Mouse (Mus musculus) myocyte (in vitro differentiated cells): ENCODE measurements around the gene Susd1. TPM values are rescaled to one million over a fixed set of nuclear protein-coding genes. Genes with fewer than 3 reads are reported as not detected.
A peak's percentile ranks its signal among the peaks of the same experiment; 100 is the strongest.

ENCODE experiments used
- H3K27me3 ChIP-seq: one replicate; pipeline ENCODE4 v1.6.1; 2011; ENCODE audit not compliant: control insufficient read depth, insufficient read depth, insufficient read length
- H3K36me3 ChIP-seq: one replicate; pipeline ENCODE4 v1.6.1; 2011; ENCODE audit not compliant: control insufficient read depth, insufficient read depth
- H3K4me2 ChIP-seq: one replicate; pipeline ENCODE4 v1.6.1; 2011; ENCODE audit warnings: low read depth, control low read depth
- H3K4me3 ChIP-seq: one replicate; pipeline ENCODE4 v1.5.1; 2011; ENCODE audit warnings: mild to moderate bottlenecking, control low read depth, moderate library complexity
- H3K79me2 ChIP-seq: one replicate; pipeline ENCODE4 v1.6.1; 2011; ENCODE audit not compliant: control insufficient read depth, insufficient read depth
- H3ac ChIP-seq: one replicate; pipeline ENCODE4 v1.6.1; 2011; ENCODE audit not compliant: control insufficient read depth, insufficient read length
- CEBPB ChIP-seq: IDR thresholded peaks from 2 replicates; pipeline ENCODE4 v1.6.1; 2011; ENCODE audit warnings: mild to moderate bottlenecking, moderate library complexity; ENCODE audit not compliant: poor library complexity, insufficient read depth, severe bottlenecking
- E2F4 ChIP-seq: IDR thresholded peaks from one replicate; pipeline ENCODE4 v1.6.1; 2011; ENCODE audit warnings: mild to moderate bottlenecking, control low read depth, moderate library complexity; ENCODE audit not compliant: insufficient read depth
- MAX ChIP-seq: IDR thresholded peaks from one replicate; pipeline ENCODE4 v1.6.1; 2011; ENCODE audit warnings: low read depth, mild to moderate bottlenecking, control low read depth
- MYOD1 ChIP-seq, 3 experiments: IDR thresholded peaks; one replicate each; pipeline ENCODE4 v1.6.1; 2011; ENCODE audit warnings: control low read depth in 2 of 3, low read depth in 2 of 3, mild to moderate bottlenecking in 2 of 3, moderate library complexity in 1 of 3; ENCODE audit not compliant: insufficient read length in 2 of 3, control insufficient read depth in 1 of 3
- MYOG ChIP-seq, 3 experiments: IDR thresholded peaks; one replicate each; pipeline ENCODE4 v1.6.1; 2011; ENCODE audit warnings: control low read depth in 2 of 3, low read depth in 2 of 3, mild to moderate bottlenecking in 2 of 3; ENCODE audit not compliant: insufficient read length in 2 of 3, control insufficient read depth in 1 of 3, insufficient read depth in 1 of 3
- POLR2A ChIP-seq: IDR thresholded peaks from one replicate; pipeline ENCODE4 v1.6.1; 2011; ENCODE audit warnings: low read depth, mild to moderate bottlenecking, control low read depth, moderate library complexity; ENCODE audit not compliant: insufficient read length
- POLR2AphosphoS2 ChIP-seq: IDR thresholded peaks from one replicate; pipeline ENCODE4 v1.6.1; 2011; ENCODE audit warnings: low read depth, control low read depth; ENCODE audit not compliant: insufficient read length
- REST ChIP-seq: IDR thresholded peaks from one replicate; pipeline ENCODE4 v1.6.1; 2011; ENCODE audit warnings: mild to moderate bottlenecking, control low read depth, moderate library complexity; ENCODE audit not compliant: insufficient read depth, insufficient read length
- SRF ChIP-seq: IDR thresholded peaks from one replicate; pipeline ENCODE4 v1.6.1; 2011; ENCODE audit warnings: low read depth; ENCODE audit not compliant: control insufficient read depth, insufficient read length
- TCF12 ChIP-seq: IDR thresholded peaks from one replicate; pipeline ENCODE4 v1.6.1; 2011; ENCODE audit warnings: mild to moderate bottlenecking, control low read depth; ENCODE audit not compliant: poor library complexity, insufficient read depth, severe bottlenecking
- TCF3 ChIP-seq: IDR thresholded peaks from one replicate; pipeline ENCODE4 v1.6.1; 2011; ENCODE audit warnings: low read depth, control low read depth; ENCODE audit not compliant: insufficient read length
- USF1 ChIP-seq: IDR thresholded peaks from one replicate; pipeline ENCODE4 v1.6.1; 2011; ENCODE audit warnings: low read depth, mild to moderate bottlenecking, control low read depth, moderate library complexity
- polyA plus RNA-seq: library from polyadenylated mRNA; unstranded; fragments of >200 nt; fragmentation: generic; extraction: Trizol; gene quantifications from one replicate; pipeline ENCODE4 v1.2.1, GENCODE M21; 2012; ENCODE audit warnings: missing spikeins

Gene Susd1
- polyA plus RNA-seq, 1 experiment = 0.55 TPM

DNA sequence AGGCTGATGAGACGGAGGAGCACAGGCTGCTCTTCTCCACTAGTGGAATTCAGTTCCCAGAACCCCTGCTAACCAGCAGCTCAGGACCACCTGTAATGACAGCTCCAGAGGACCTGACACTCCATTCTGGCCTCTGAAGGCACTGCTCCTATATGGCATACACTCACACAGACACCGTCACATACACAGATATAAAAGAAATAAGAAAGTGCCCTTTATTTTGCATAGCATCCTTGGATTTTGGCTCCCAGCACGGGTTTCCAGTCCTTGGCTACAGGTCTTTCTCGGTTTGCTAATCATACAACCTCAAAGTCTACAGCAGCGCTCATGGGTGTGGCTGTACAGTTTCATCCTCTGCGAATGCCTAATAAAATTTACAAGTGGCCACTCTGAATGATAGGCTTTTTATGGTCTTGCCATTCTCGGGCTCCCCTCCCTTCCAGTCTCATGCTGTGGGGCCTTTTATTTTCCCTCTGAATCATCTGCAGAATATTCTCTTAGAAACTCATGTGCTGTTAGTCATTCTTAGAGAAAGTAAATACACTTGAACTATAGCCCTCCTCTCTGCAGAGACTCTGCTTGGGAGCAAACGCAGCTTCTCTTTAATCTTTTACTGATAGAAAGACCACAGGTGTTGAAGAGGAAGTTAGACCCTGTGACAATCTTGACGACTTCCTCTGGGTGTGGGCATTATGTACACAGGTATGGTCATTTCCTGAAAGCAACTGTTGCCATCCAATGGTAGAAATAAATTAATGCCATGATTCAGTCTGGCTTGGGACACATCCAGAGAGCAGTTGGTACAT is 119.1 kb downstream of the Susd1 start:
- H3K79me2 ChIP-seq = no peaks in the 10 kb centered on the region
- no peak overlapping the region for H3K4me3 ChIP-seq
- H3K27me3 ChIP-seq = no peaks in the 10 kb centered on the region
- no peaks in the 10 kb centered on the region for H3K36me3 ChIP-seq
- H3K4me2 ChIP-seq = peak overlapping the region; percentile 73
- no peak for TF ChIP-seq POLR2AphosphoS2
- TF ChIP-seq MYOD1 (IDR thresholded peaks at IDR 0.05; ENCODE audit: control insufficient read depth in 1 of 3, insufficient read length in 2 of 3, low read depth in 2 of 3) = no peak
- no peak for TF ChIP-seq SRF
- TF ChIP-seq CEBPB = no peak
- no peak for TF ChIP-seq TCF12
- TF ChIP-seq POLR2A = no peak
- TF ChIP-seq MAX = no peak
- no peak for TF ChIP-seq E2F4
- TF ChIP-seq TCF3 = no peak
- no peak for TF ChIP-seq USF1
- no peak for TF ChIP-seq MYOG (IDR thresholded peaks at IDR 0.05; ENCODE audit: control insufficient read depth in 1 of 3, insufficient read depth in 1 of 3, insufficient read length in 2 of 3, low read depth in 2 of 3)
- TF ChIP-seq REST = no peak
- H3ac ChIP-seq = no peak overlapping the region

DNA sequence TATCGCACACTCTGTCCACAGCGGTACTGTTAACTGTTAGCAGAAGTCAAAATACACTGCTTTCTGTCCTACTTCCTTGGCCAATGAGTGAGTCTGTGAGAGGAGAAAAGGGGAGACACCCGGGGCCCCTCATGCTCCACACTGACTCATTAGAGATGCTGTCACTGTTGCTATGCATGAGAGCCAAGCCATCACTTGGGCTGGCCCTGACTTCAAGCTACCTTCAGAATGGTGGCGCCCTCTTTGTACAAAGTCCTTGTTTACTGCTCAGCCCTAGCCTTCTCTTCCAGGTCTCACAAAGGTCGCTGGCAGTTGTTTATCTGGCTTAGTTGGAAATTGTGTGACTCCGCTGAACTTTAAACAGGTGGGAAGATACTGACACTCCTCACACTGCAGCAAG is 119.8 kb downstream of the Susd1 start:
- Histone ChIP-seq H3K4me2 (peak overlapping the region; percentile 73), H3K79me2 (no peaks in the 10 kb centered on the region), H3K36me3 (no peaks in the 10 kb centered on the region), H3K27me3 (no peaks in the 10 kb centered on the region), H3K4me3 (no peak overlapping the region), H3ac (no peak overlapping the region)
- no peak for TF ChIP-seq MYOG (IDR thresholded peaks at IDR 0.05; ENCODE audit: control insufficient read depth in 1 of 3, insufficient read depth in 1 of 3, insufficient read length in 2 of 3, low read depth in 2 of 3)
- TF ChIP-seq TCF12 = no peak
- no peak for TF ChIP-seq TCF3
- no peak for TF ChIP-seq USF1
- no peak for TF ChIP-seq POLR2AphosphoS2
- TF ChIP-seq REST = no peak
- no peak for TF ChIP-seq POLR2A
- TF ChIP-seq E2F4 = no peak
- TF ChIP-seq SRF = no peak
- TF ChIP-seq CEBPB = no peak
- TF ChIP-seq MAX = no peak
- TF ChIP-seq MYOD1 (IDR thresholded peaks at IDR 0.05; ENCODE audit: control insufficient read depth in 1 of 3, insufficient read length in 2 of 3, low read depth in 2 of 3) = no peak

DNA sequence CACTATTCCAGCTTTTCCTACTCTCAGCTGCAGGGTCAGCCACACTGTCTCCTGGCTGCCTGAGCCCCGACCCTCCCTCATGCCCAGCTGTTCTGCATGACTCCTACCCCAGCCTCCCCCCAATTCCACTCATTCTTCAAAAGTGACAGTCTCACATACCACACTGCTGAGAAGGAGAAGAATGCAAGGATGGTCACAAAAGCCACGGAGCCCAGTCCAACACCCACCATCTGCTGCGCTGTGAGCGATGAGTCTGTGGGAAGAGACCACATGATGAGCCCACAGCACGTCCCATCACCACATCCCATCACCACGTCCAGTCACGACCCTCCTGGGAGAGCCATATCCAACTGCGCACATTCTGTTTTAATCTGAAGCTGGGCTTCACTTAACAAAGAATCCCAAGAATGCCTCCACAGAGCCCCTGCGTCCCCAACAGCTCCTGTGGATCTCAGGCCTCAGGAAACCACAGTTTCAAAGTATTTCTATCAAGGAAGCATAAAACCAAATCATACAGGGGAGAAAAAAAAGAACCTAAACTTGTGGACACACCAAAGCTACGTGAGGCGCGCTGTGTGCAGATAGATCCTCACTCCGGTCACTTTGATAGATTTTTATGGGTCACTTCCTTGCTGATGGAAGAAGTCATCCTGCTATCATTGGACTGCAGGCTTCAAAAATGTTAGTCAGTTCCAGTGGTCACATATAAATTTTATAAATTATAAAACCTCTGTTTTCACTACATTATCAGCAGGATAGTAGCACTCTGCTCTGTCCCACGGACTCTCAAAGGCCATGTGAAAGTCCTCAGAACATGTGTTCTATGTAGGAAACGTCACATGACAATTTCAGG is 122.7 kb downstream of the Susd1 start:
- Histone ChIP-seq H3K36me3 (no peaks in the 10 kb centered on the region), H3ac (no peak overlapping the region), H3K4me3 (no peak overlapping the region), H3K79me2 (no peaks in the 10 kb centered on the region), H3K4me2 (peak overlapping the region; percentile 65), H3K27me3 (no peaks in the 10 kb centered on the region)
- TF ChIP-seq MAX (no peak), REST (no peak), USF1 (peak; percentile 70), E2F4 (no peak), CEBPB (peak; percentile 13; the same call in 1 of the 2 replicates), SRF (no peak), POLR2AphosphoS2 (no peak), TCF12 (peak; percentile 92), POLR2A (peak; percentile 34), TCF3 (peak; percentile 77), MYOG (IDR thresholded peaks at IDR 0.05; ENCODE audit: control insufficient read depth in 1 of 3, insufficient read depth in 1 of 3, insufficient read length in 2 of 3, low read depth in 2 of 3) (peak in 2 of 3 experiments; percentile 58 to 81), MYOD1 (IDR thresholded peaks at IDR 0.05; ENCODE audit: control insufficient read depth in 1 of 3, insufficient read length in 2 of 3, low read depth in 2 of 3) (peak in 2 of 3 experiments; percentile 84 to 93)

DNA sequence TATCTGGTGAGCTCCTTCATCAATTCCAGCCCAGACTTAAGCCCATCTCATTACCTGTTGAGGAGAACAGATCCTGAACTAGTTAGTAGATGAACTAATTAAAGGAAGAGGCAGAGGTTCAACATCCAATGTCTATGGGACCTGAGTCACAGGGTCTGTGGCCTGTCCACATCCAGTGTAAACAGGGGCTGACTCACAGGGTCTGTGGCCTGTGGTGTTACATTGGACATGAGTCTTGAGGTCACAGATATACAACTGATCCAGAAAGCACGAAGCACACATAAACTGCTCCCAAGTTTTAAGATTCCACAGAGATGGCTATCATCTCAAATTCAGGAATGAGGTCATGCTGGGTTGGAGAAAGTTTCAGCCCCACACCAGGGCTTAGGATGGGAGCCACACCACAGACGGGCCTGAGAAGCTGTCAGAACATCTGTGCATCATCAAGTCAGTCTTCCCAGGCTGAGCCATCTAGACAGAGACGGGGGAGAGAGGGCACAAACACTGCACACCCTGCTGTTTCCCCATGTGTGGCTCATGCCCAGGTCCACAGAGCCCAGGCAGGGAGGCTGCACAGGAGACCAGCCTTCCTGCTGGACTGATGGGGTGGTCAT is 123.4 kb downstream of the Susd1 start:
- no peak overlapping the region for H3K4me3 ChIP-seq
- TF ChIP-seq REST (no peak), E2F4 (no peak), POLR2AphosphoS2 (no peak), POLR2A (no peak), TCF12 (peak; percentile 25), CEBPB (no peak), MAX (no peak), USF1 (no peak), MYOG (IDR thresholded peaks at IDR 0.05; ENCODE audit: control insufficient read depth in 1 of 3, insufficient read depth in 1 of 3, insufficient read length in 2 of 3, low read depth in 2 of 3) (no peak), SRF (no peak), MYOD1 (IDR thresholded peaks at IDR 0.05; ENCODE audit: control insufficient read depth in 1 of 3, insufficient read length in 2 of 3, low read depth in 2 of 3) (peak in 1 of 3 experiments; percentile 31), TCF3 (peak; percentile 23)
- H3K79me2 ChIP-seq = no peaks in the 10 kb centered on the region
- no peaks in the 10 kb centered on the region for H3K27me3 ChIP-seq
- peak overlapping the region; percentile 65 for H3K4me2 ChIP-seq
- no peak overlapping the region for H3ac ChIP-seq
- no peaks in the 10 kb centered on the region for H3K36me3 ChIP-seq
